Mouse (Mus musculus) myocyte (in vitro differentiated cells): ENCODE measurements around the gene Lenep.

Experiments used
- CEBPB ChIP-seq: IDR thresholded peaks from 2 replicates; pipeline ENCODE4 v1.6.1; 2011; ENCODE audit warnings: mild to moderate bottlenecking, moderate library complexity; ENCODE audit not compliant: poor library complexity, insufficient read depth, severe bottlenecking
- E2F4 ChIP-seq: IDR thresholded peaks from one replicate; pipeline ENCODE4 v1.6.1; 2011; ENCODE audit warnings: mild to moderate bottlenecking, control low read depth, moderate library complexity; ENCODE audit not compliant: insufficient read depth
- MAX ChIP-seq: IDR thresholded peaks from one replicate; pipeline ENCODE4 v1.6.1; 2011; ENCODE audit warnings: low read depth, mild to moderate bottlenecking, control low read depth
- MYOD1 ChIP-seq, 3 experiments: IDR thresholded peaks; one replicate each; pipeline ENCODE4 v1.6.1; 2011; ENCODE audit warnings: control low read depth in 2 of 3, low read depth in 2 of 3, mild to moderate bottlenecking in 2 of 3, moderate library complexity in 1 of 3; ENCODE audit not compliant: insufficient read length in 2 of 3, control insufficient read depth in 1 of 3
- MYOG ChIP-seq, 3 experiments: IDR thresholded peaks; one replicate each; pipeline ENCODE4 v1.6.1; 2011; ENCODE audit warnings: control low read depth in 2 of 3, low read depth in 2 of 3, mild to moderate bottlenecking in 2 of 3; ENCODE audit not compliant: insufficient read length in 2 of 3, control insufficient read depth in 1 of 3, insufficient read depth in 1 of 3
- POLR2A ChIP-seq: IDR thresholded peaks from one replicate; pipeline ENCODE4 v1.6.1; 2011; ENCODE audit warnings: low read depth, mild to moderate bottlenecking, control low read depth, moderate library complexity; ENCODE audit not compliant: insufficient read length
- POLR2AphosphoS2 ChIP-seq: IDR thresholded peaks from one replicate; pipeline ENCODE4 v1.6.1; 2011; ENCODE audit warnings: low read depth, control low read depth; ENCODE audit not compliant: insufficient read length
- REST ChIP-seq: IDR thresholded peaks from one replicate; pipeline ENCODE4 v1.6.1; 2011; ENCODE audit warnings: mild to moderate bottlenecking, control low read depth, moderate library complexity; ENCODE audit not compliant: insufficient read depth, insufficient read length
- SRF ChIP-seq: IDR thresholded peaks from one replicate; pipeline ENCODE4 v1.6.1; 2011; ENCODE audit warnings: low read depth; ENCODE audit not compliant: control insufficient read depth, insufficient read length
- TCF12 ChIP-seq: IDR thresholded peaks from one replicate; pipeline ENCODE4 v1.6.1; 2011; ENCODE audit warnings: mild to moderate bottlenecking, control low read depth; ENCODE audit not compliant: poor library complexity, insufficient read depth, severe bottlenecking
- TCF3 ChIP-seq: IDR thresholded peaks from one replicate; pipeline ENCODE4 v1.6.1; 2011; ENCODE audit warnings: low read depth, control low read depth; ENCODE audit not compliant: insufficient read length
- USF1 ChIP-seq: IDR thresholded peaks from one replicate; pipeline ENCODE4 v1.6.1; 2011; ENCODE audit warnings: low read depth, mild to moderate bottlenecking, control low read depth, moderate library complexity

GRCm38 (mm10) chr3:89390111-89390515 lies 12.5 kb downstream of the Lenep start:
- TF ChIP-seq POLR2A, result peak; percentile 32
- TF ChIP-seq CEBPB, result no peak
- TF ChIP-seq USF1, result no peak
- no peak for TF ChIP-seq E2F4
- TF ChIP-seq MAX, result no peak
- TF ChIP-seq TCF12, result no peak
- TF ChIP-seq POLR2AphosphoS2, result no peak
- TF ChIP-seq REST, result no peak
- no peak for TF ChIP-seq MYOG (IDR thresholded peaks at IDR 0.05; ENCODE audit: control insufficient read depth in 1 of 3, insufficient read depth in 1 of 3, insufficient read length in 2 of 3, low read depth in 2 of 3)
- TF ChIP-seq MYOD1 (IDR thresholded peaks at IDR 0.05; ENCODE audit: control insufficient read depth in 1 of 3, insufficient read length in 2 of 3, low read depth in 2 of 3), result no peak
- TF ChIP-seq SRF, result no peak
- TF ChIP-seq TCF3, result no peak
